In genomic region chr9:3258396-3259300, GRCm38 (mm10) we compare ENCODE assay signal across 9 mouse cellular contexts.
DNase-seq lines count a peak whose midpoint lies in the region; ATAC-seq lines count a peak whose summit lies in the region.
"Had no signal": no experiment of that assay in that cellular context is flagged by ENCODE, and none has a peak within 500 bp of the region (broad histone marks: within the 10 kb centered on the region; RNA-seq: fewer than 3 reads in every experiment).

No protein-coding gene starts in this region.

- no peaks in the 10 kb centered on the region for H3K36me3 ChIP-seq in embryonic facial prominence, embryonic 14.5 days (ENCODE audit: control insufficient read depth, insufficient read depth, low read length)
- no peaks in the 10 kb centered on the region for H3K36me3 ChIP-seq in heart, embryonic 15.5 days
- H3K36me3 ChIP-seq in lung, embryonic 15.5 days: no peaks in the 10 kb centered on the region

- peaks cover 9% of the 10 kb centered on the region; the same call in 1 of the 2 replicates for H3K9me3 ChIP-seq in embryonic facial prominence, embryonic 14.5 days (ENCODE audit: control insufficient read depth, low read length)
- no peaks in the 10 kb centered on the region for H3K9me3 ChIP-seq in heart, embryonic 15.5 days (replicated peaks)
- no peaks in the 10 kb centered on the region for H3K9me3 ChIP-seq in lung, embryonic 15.5 days

- H3K9ac ChIP-seq in embryonic facial prominence, embryonic 14.5 days (ENCODE audit: low read depth, low read length): no peak overlapping the region
- no peak overlapping the region for H3K9ac ChIP-seq in heart, embryonic 15.5 days
- H3K9ac ChIP-seq in lung, embryonic 15.5 days: no peak overlapping the region

- DNase-seq in cerebellum, adult 18-20 months: peak; percentile 53 to 67
- DNase-seq in cerebellum, adult 11-12 months: no peak
- peak; percentile 27 to 82 for DNase-seq in adrenal gland, adult (ENCODE audit: inconsistent age in 2 of 2, low spot score in 1 of 2)
- DNase-seq in embryonic facial prominence, embryonic 14.5 days (ENCODE audit: low spot score): peak; percentile 91
- DNase-seq in kidney, postnatal 10 days: peak; percentile 77
- peak; percentile 16 for DNase-seq in ovary, postnatal 36 days (ENCODE audit: low spot score)

- no peaks in the 10 kb centered on the region for H3K27me3 ChIP-seq in embryonic facial prominence, embryonic 14.5 days (replicated peaks; ENCODE audit: control insufficient read depth, insufficient read depth, low read length)
- H3K27me3 ChIP-seq in heart, embryonic 15.5 days: no peaks in the 10 kb centered on the region
- no peaks in the 10 kb centered on the region for H3K27me3 ChIP-seq in lung, embryonic 15.5 days
- H3K27me3 ChIP-seq: megakaryocyte, embryonic 14.5 days had no signal

- no peaks in the 10 kb centered on the region for H3K4me1 ChIP-seq in embryonic facial prominence, embryonic 14.5 days (ENCODE audit: control insufficient read depth, insufficient read depth, low read length)
- no peaks in the 10 kb centered on the region for H3K4me1 ChIP-seq in heart, embryonic 15.5 days (replicated peaks)
- H3K4me1 ChIP-seq in lung, embryonic 15.5 days: no peaks in the 10 kb centered on the region
- H3K4me1 ChIP-seq: megakaryocyte, embryonic 14.5 days had no signal

- whole genome bisulfite sequencing in embryonic facial prominence, embryonic 14.5 days: 66% methylated on average over 10 of the region's 10 CpGs
- 50% methylated on average over 10 of the region's 10 CpGs for WGBS in heart, embryonic 15.5 days
- WGBS in lung, embryonic 15.5 days: 57% methylated on average over 10 of the region's 10 CpGs

- ATAC-seq in embryonic facial prominence, embryonic 14.5 days (ENCODE audit: low read depth): peak; percentile 100
- ATAC-seq in heart, embryonic 15.5 days (replicated peaks; ENCODE audit: insufficient number of reproducible peaks, insufficient read depth, low FRiP score, low read depth): peak; percentile 100
- ATAC-seq in lung, embryonic 15.5 days (ENCODE audit: borderline replicate concordance, extremely low read depth, low FRiP score, low TSS enrichment): peak; percentile 100

- H3K4me3 ChIP-seq in embryonic facial prominence, embryonic 14.5 days (ENCODE audit: low read depth, low read length): no peak overlapping the region
- H3K4me3 ChIP-seq in heart, embryonic 15.5 days: no peak overlapping the region
- H3K4me3 ChIP-seq in lung, embryonic 15.5 days: no peak overlapping the region
- H3K4me3 ChIP-seq: megakaryocyte, embryonic 14.5 days had no signal

- H3K4me2 ChIP-seq in embryonic facial prominence, embryonic 14.5 days (ENCODE audit: low read depth, low read length): no peak overlapping the region
- H3K4me2 ChIP-seq in heart, embryonic 15.5 days: no peak overlapping the region
- no peak overlapping the region for H3K4me2 ChIP-seq in lung, embryonic 15.5 days

- H3K27ac ChIP-seq in embryonic facial prominence, embryonic 14.5 days (replicated peaks; ENCODE audit: low read depth, low read length): no peak overlapping the region
- no peak overlapping the region for H3K27ac ChIP-seq in heart, embryonic 15.5 days
- H3K27ac ChIP-seq in lung, embryonic 15.5 days: no peak overlapping the region
